Mouse (Mus musculus) ES-E14 (cell line): ENCODE results near the gene Vash2. TPM values are rescaled to one million over a fixed set of nuclear protein-coding genes. Genes with fewer than 3 reads are reported as not detected.
A peak's percentile ranks its signal among the peaks of the same experiment; 100 is the strongest.

Experiments
- DNase-seq: peaks from one replicate; pipeline ENCODE4 v3.0.0-alpha.2; 2013; ENCODE audit warnings: low read depth, low spot score
- H3K27ac ChIP-seq: 2 replicates; pipeline ENCODE4 v1.5.1; 2012; ENCODE audit warnings: low read depth, mild to moderate bottlenecking, low read length, moderate library complexity, mixed read lengths; ENCODE audit not compliant: poor library complexity, insufficient read depth, severe bottlenecking
- H3K36me3 ChIP-seq: 2 replicates; pipeline ENCODE4 v1.6.1; 2012; ENCODE audit warnings: mild to moderate bottlenecking, low read length, moderate library complexity, mixed read lengths; ENCODE audit not compliant: control insufficient read depth, poor library complexity, insufficient read depth, severe bottlenecking
- H3K4me1 ChIP-seq, 2 experiments: fragments of 150-350 bp in 1 of 2; sonication (generic) in 1 of 2; 2 replicates each; pipeline ENCODE4 v1.6.1; 2012; ENCODE audit warnings: low read length in 2 of 2, mild to moderate bottlenecking in 1 of 2, mixed read lengths in 1 of 2; ENCODE audit not compliant: control insufficient read depth in 2 of 2, insufficient read depth in 2 of 2, poor library complexity in 1 of 2
- H3K4me3 ChIP-seq, 2 experiments: fragments of 150-350 bp in 1 of 2; sonication (generic) in 1 of 2; 2 replicates each; pipeline ENCODE4 v1.5.1; 2012; ENCODE audit warnings: low read length in 2 of 2, low read depth in 1 of 2, mild to moderate bottlenecking in 1 of 2, mixed read lengths in 1 of 2; ENCODE audit not compliant: insufficient read depth in 1 of 2, poor library complexity in 1 of 2, severe bottlenecking in 1 of 2
- H3K9ac ChIP-seq: 2 replicates; pipeline ENCODE4 v1.6.1; 2012; ENCODE audit warnings: low read depth, mild to moderate bottlenecking, low read length, mixed read lengths; ENCODE audit not compliant: poor library complexity, insufficient read depth, severe bottlenecking
- H3K9me3 ChIP-seq: fragments of 150-350 bp; sonication (generic); 2 replicates; pipeline ENCODE4 v1.6.1; 2012; ENCODE audit warnings: low read depth, mild to moderate bottlenecking, low read length; ENCODE audit not compliant: control insufficient read depth, insufficient read depth
- CHD2 ChIP-seq: IDR thresholded peaks from 2 replicates; pipeline ENCODE4 v1.6.1; 2014; ENCODE audit warnings: mild to moderate bottlenecking, low read depth, low read length, inconsistent platforms
- HCFC1 ChIP-seq: IDR thresholded peaks from 2 replicates; pipeline ENCODE4 v1.6.1; 2012; ENCODE audit warnings: low read length, inconsistent platforms, borderline replicate concordance; ENCODE audit not compliant: insufficient read depth
- MAFK ChIP-seq: IDR thresholded peaks from 2 replicates; pipeline ENCODE4 v1.6.1; 2014; ENCODE audit warnings: mild to moderate bottlenecking, low read depth, low read length, inconsistent platforms; ENCODE audit not compliant: insufficient read depth
- ZC3H11A ChIP-seq: IDR thresholded peaks from 2 replicates; pipeline ENCODE4 v1.6.1; 2012; ENCODE audit warnings: low read depth, mild to moderate bottlenecking, inconsistent platforms, low read length, borderline replicate concordance
- ZNF384 ChIP-seq: IDR thresholded peaks from 2 replicates; pipeline ENCODE4 v1.6.1; 2012; ENCODE audit warnings: low read depth, low read length, inconsistent platforms
- in situ Hi-C, 2 experiments: fragments of 600-800 bp; cut with MboI; formaldehyde crosslinking; loops; one replicate each; pipeline ENCODE4 v1.15.1; 2025; ENCODE audit warnings: low sequenced_read_pairs in 2 of 2, inconsistent platforms in 1 of 2; ENCODE audit not compliant: unreplicated experiment in 2 of 2
- total RNA-seq: library from RNA; depleted of rRNA; stranded (reverse); fragments of 300-350 nt; gene quantifications from 2 replicates; pipeline ENCODE4 v1.2.3, GENCODE M21; 2012

Vash2 gene
- total RNA-seq, 1 experiment = 2.6 TPM

DNA sequence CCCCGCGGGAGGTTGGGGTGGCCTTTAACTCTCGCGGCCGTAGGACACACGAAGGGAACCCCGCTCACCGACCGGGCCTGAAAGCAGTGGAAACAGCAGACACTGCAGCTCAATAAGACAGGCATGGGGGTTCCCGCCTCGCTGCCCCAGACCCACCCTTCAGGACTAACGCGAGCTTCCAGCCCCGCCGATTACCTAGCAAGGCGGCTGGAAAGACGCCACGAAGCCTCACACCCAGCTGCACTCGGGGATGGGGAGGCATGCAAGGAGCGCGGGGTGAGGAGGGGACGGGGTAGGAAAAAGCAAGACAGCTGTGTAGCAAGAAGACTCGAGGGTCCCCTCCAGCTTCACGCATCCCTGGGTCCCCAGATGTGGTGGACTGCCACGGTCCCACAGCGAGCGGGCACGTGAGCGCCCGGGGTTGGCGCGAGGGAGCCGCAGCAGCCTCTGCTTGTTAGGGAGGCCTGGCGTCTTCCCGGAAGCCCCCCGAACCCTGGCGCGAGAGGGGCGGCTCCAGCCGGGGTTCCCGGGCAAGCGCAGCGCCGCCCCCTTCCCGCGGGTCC is 504 bp downstream of the Vash2 start:
- TF ChIP-seq ZNF384 (no peak), ZC3H11A (no peak), HCFC1 (no peak), CHD2 (no peak), MAFK (no peak)

DNA sequence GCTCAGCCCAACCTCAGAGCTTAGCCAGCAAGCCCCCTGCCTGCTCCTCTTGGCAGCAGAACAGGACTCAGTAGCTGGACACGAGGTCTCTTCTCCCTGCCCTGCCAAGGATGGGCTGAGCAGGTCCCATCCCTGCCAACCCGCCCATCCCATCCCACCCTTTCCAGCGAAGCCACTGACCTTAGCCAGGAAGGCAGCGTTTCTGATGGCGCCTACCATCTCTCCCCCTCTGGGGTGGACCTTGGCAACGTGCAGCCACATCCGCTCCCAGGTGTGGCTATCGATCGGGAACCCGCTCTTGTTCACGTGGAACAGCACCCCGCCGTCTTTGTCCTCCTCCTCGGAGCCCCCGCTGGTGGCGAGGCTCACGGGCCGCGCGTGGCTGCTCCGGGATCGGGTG is 1.1 kb downstream of the Vash2 start:
- DNase-seq = no peak
- TF ChIP-seq MAFK = no peak
- TF ChIP-seq CHD2 = no peak
- no peak for TF ChIP-seq ZC3H11A
- no peak for TF ChIP-seq HCFC1
- TF ChIP-seq ZNF384 = no peak
- H3K27ac ChIP-seq = no peak overlapping the region
- H3K4me3 ChIP-seq = peak overlapping the region; percentile 57 to 71
- no peaks in the 10 kb centered on the region for H3K36me3 ChIP-seq
- in situ Hi-C loops = no loop called here
- H3K9ac ChIP-seq = peak overlapping the region; percentile 54
- H3K4me1 ChIP-seq = no peaks in the 10 kb centered on the region
- no peaks in the 10 kb centered on the region for H3K9me3 ChIP-seq

More for the DNA sequence above, 504 bp downstream of the Vash2 start:
- in situ Hi-C loops = no loop called here
- peak overlapping the region; percentile 57 to 71 for H3K4me3 ChIP-seq
- no peak for DNase-seq
- H3K9ac ChIP-seq = peak overlapping the region; percentile 54
- H3K27ac ChIP-seq = no peak overlapping the region
- H3K4me1 ChIP-seq = no peaks in the 10 kb centered on the region
- no peaks in the 10 kb centered on the region for H3K9me3 ChIP-seq
- no peaks in the 10 kb centered on the region for H3K36me3 ChIP-seq

DNA sequence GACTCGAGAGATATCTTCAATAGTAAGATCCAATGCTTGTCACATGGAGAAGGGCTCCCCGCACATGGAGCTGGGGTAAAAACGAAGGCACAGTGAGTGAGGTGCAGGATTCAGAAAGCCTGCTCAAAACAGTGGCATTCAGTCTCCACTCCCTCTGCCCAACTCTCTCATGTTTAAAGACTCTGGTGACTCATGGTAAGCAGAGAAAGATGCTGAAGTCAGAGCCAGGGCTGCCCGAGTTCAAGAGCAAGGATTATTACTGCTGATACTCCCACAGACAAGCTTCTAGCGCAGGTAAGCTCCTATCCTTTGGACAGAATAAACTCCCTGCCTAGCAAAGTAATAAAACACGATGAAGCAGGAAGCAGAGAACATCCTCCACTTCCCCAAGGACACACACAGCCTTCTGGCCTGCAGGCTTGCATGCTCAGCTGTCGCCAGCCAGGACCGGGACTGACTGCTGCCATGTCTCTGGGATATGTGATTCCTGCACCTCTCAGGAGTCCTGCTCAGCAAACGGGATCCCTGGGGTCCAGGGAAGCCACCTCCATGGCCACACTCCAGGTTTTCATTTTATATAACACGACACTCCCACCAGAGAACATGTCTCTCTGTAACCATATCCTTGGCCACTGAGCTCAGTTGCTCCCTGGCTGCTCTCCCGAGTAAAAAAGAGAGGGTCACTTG is 2.1 kb downstream of the Vash2 start:
- TF ChIP-seq ZC3H11A (no peak), ZNF384 (no peak), HCFC1 (no peak), CHD2 (no peak), MAFK (no peak)
- no peaks in the 10 kb centered on the region for H3K9me3 ChIP-seq
- no peaks in the 10 kb centered on the region for H3K36me3 ChIP-seq
- H3K4me1 ChIP-seq = no peaks in the 10 kb centered on the region
- H3K4me3 ChIP-seq = no peak overlapping the region
- in situ Hi-C loops = no loop called here
- no peak overlapping the region for H3K27ac ChIP-seq
- DNase-seq = no peak
- no peak overlapping the region for H3K9ac ChIP-seq

DNA sequence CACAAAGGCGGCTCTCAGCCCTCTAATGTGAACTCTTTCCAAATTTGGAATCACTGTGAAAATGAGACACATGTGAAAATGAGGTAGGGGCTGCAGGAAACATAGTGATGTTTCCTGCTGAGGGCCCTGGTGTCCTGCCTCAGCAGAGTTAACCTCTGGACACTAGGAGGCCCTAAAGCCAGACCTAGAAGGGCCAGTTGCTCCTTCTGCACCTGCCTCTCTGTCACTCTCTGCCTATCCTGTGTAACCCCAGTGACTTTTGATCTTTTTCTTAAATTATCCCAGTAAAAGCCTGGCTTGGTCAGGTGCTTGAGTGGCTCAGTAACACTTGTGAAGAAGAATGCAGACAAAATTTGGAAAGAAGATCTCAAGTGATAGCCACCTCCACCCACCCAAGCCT is 4.3 kb downstream of the Vash2 start:
- no peaks in the 10 kb centered on the region for H3K9me3 ChIP-seq
- TF ChIP-seq CHD2 (no peak), ZC3H11A (no peak), ZNF384 (no peak), MAFK (no peak), HCFC1 (no peak)
- no peak overlapping the region for H3K27ac ChIP-seq
- no peaks in the 10 kb centered on the region for H3K4me1 ChIP-seq
- H3K9ac ChIP-seq = no peak overlapping the region
- in situ Hi-C loops = no loop called here
- H3K36me3 ChIP-seq = no peaks in the 10 kb centered on the region
- DNase-seq = no peak
- no peak overlapping the region for H3K4me3 ChIP-seq
